Mouse (Mus musculus) liver, embryonic 15.5 days (tissue): ENCODE measurements around the gene Gm13290. TPM values are rescaled to one million over a fixed set of nuclear protein-coding genes. Genes with fewer than 3 reads are reported as not detected.
"Not testable (repeated sequence)": the region's sequence is repeated elsewhere in the genome, so short reads cannot be mapped to it uniquely, and the experiment has no call there.

Experiments
- ATAC-seq: fragments of 200-750 bp; cut with Nextera tagmentation; 2 replicates; pipeline ENCODE4 v1.8.0; 2017; ENCODE audit warnings: moderate number of reproducible peaks, mild to moderate bottlenecking, moderate library complexity; ENCODE audit not compliant: insufficient read depth
- H3K27ac ChIP-seq: fragments of 300-500 bp; sonication (generic); replicated peaks from 2 replicates; pipeline ENCODE4 v1.5.1; 2015; ENCODE audit warnings: mild to moderate bottlenecking, inconsistent platforms
- H3K27me3 ChIP-seq: fragments of 300-500 bp; sonication (generic); 2 replicates; pipeline ENCODE4 v1.6.1; 2015; ENCODE audit warnings: mild to moderate bottlenecking, inconsistent platforms
- H3K36me3 ChIP-seq: fragments of 300-500 bp; sonication (generic); replicated peaks from 2 replicates; pipeline ENCODE4 v1.6.1; 2015; ENCODE audit warnings: moderate library complexity, mild to moderate bottlenecking, inconsistent platforms
- H3K4me1 ChIP-seq: fragments of 300-500 bp; sonication (generic); replicated peaks from 2 replicates; pipeline ENCODE4 v1.6.1; 2015; ENCODE audit warnings: inconsistent platforms
- H3K4me2 ChIP-seq: fragments of 300-500 bp; sonication (generic); 2 replicates; pipeline ENCODE4 v1.6.1; 2015; ENCODE audit warnings: moderate library complexity, mild to moderate bottlenecking, inconsistent platforms
- H3K4me3 ChIP-seq: fragments of 300-500 bp; sonication (generic); replicated peaks from 2 replicates; pipeline ENCODE4 v1.5.1; 2015; ENCODE audit warnings: mild to moderate bottlenecking, inconsistent platforms
- H3K9ac ChIP-seq: fragments of 300-500 bp; sonication (generic); 2 replicates; pipeline ENCODE4 v1.6.1; 2015; ENCODE audit warnings: moderate library complexity, mild to moderate bottlenecking, inconsistent platforms
- H3K9me3 ChIP-seq: fragments of 300-500 bp; sonication (generic); replicated peaks from 2 replicates; pipeline ENCODE4 v1.6.1; 2016; ENCODE audit warnings: inconsistent platforms
- WGBS: fragments of 180-500 bp; shearing (Covaris S2); methylation state at CpG from one replicate; pipeline ENCODE4 v1.1.7; 2015; ENCODE audit warnings: mixed read lengths; ENCODE audit not compliant: insufficient replicate concordance; 5-methylcytosine and 5-hydroxymethylcytosine counted together
- polyA plus RNA-seq: library from polyadenylated mRNA; unstranded; fragments of >200 nt; fragmentation: Nextera tagmentation; extraction: Ambion mirVana; gene quantifications from 2 replicates; pipeline ENCODE4 v1.2.1, GENCODE M21; 2015

Gm13290 gene
- polyA plus RNA-seq = not detected in 2 replicates

GRCm38 (mm10) chr4:88773534-88773933 is at the start of gene Gm13290:
Gene Gm13290 (plus strand): TSS chr4:88773834.
- not testable (repeated sequence) for H3K27ac ChIP-seq, H3K4me2 ChIP-seq, H3K27me3 ChIP-seq, H3K4me1 ChIP-seq, H3K9ac ChIP-seq, ATAC-seq, H3K9me3 ChIP-seq, H3K4me3 ChIP-seq, H3K36me3 ChIP-seq
- no CpG with 5 or more reads among the region's 32 CpGs for WGBS

GRCm38 (mm10) chr4:88726727-88727126 is 46.9 kb upstream of the Gm13290 start:
- WGBS = 16% methylated on average over 6 of the region's 6 CpGs
- no peak for ATAC-seq
- Histone ChIP-seq H3K4me2 (no peak overlapping the region; the same call in 1 of the 2 replicates), H3K4me3 (no peak overlapping the region), H3K9ac (no peak overlapping the region), H3K4me1 (peaks cover 5% of the 10 kb centered on the region; the same call in 1 of the 2 replicates), H3K9me3 (no peaks in the 10 kb centered on the region), H3K27me3 (0 out of 2 replicates have a peak, but pooled peaks cover 2% of the 10 kb centered on the region), H3K27ac (no peak overlapping the region), H3K36me3 (no peaks in the 10 kb centered on the region)

- WGBS = 0% methylated on average over 1 of the region's 1 CpGs
- no peak overlapping the region for H3K9ac ChIP-seq
- H3K36me3 ChIP-seq = no peaks in the 10 kb centered on the region
- H3K9me3 ChIP-seq = no peaks in the 10 kb centered on the region
- no peak for ATAC-seq
- H3K4me2 ChIP-seq = no peak overlapping the region
- no peak overlapping the region for H3K27ac ChIP-seq
- no peak overlapping the region for H3K4me3 ChIP-seq
- H3K27me3 ChIP-seq = 0 out of 2 replicates have a peak, but pooled peaks cover 2% of the 10 kb centered on the region
- peaks cover 5% of the 10 kb centered on the region; the same call in 1 of the 2 replicates for H3K4me1 ChIP-seq
Observed at GRCm38 (mm10) chr4:88727324-88727723, 46.3 kb upstream of the Gm13290 start.

GRCm38 (mm10) chr4:88738480-88738879 is 35.2 kb upstream of the Gm13290 start:
- Histone ChIP-seq H3K27ac (no peak overlapping the region), H3K9ac (no peak overlapping the region), H3K4me2 (no peak overlapping the region), H3K4me1 (no peaks in the 10 kb centered on the region), H3K4me3 (no peak overlapping the region), H3K9me3 (no peaks in the 10 kb centered on the region), H3K36me3 (no peaks in the 10 kb centered on the region), H3K27me3 (peaks cover 3% of the 10 kb centered on the region; the same call in 1 of the 2 replicates)
- ATAC-seq = no peak
- WGBS = 0% methylated on average over 2 of the region's 2 CpGs

- no peak for ATAC-seq
- Histone ChIP-seq H3K27me3 (peaks cover 3% of the 10 kb centered on the region; the same call in 1 of the 2 replicates), H3K4me2 (no peak overlapping the region), H3K4me3 (no peak overlapping the region), H3K27ac (no peak overlapping the region), H3K9ac (no peak overlapping the region), H3K36me3 (no peaks in the 10 kb centered on the region), H3K4me1 (no peaks in the 10 kb centered on the region), H3K9me3 (no peaks in the 10 kb centered on the region)
- 63% methylated on average over 6 of the region's 6 CpGs for WGBS
Observed at GRCm38 (mm10) chr4:88739036-88739435, 34.6 kb upstream of the Gm13290 start.

GRCm38 (mm10) chr4:88741426-88741825 is 32.2 kb upstream of the Gm13290 start:
- Histone ChIP-seq H3K4me3 (no peak overlapping the region), H3K27me3 (peaks cover 3% of the 10 kb centered on the region; the same call in 1 of the 2 replicates), H3K36me3 (no peaks in the 10 kb centered on the region), H3K4me2 (no peak overlapping the region), H3K27ac (no peak overlapping the region), H3K9ac (no peak overlapping the region), H3K4me1 (no peaks in the 10 kb centered on the region), H3K9me3 (no peaks in the 10 kb centered on the region)
- 39% methylated on average over 4 of the region's 4 CpGs for WGBS
- ATAC-seq = no peak

- WGBS = 45% methylated on average over 7 of the region's 7 CpGs
Observed at GRCm38 (mm10) chr4:88742771-88743371, 30.8 kb upstream of the Gm13290 start.

GRCm38 (mm10) chr4:88744207-88744606 is 29.4 kb upstream of the Gm13290 start:
- Histone ChIP-seq H3K4me3 (no peak overlapping the region), H3K27me3 (peaks cover 3% of the 10 kb centered on the region; the same call in 1 of the 2 replicates), H3K4me1 (no peaks in the 10 kb centered on the region), H3K9ac (no peak overlapping the region), H3K36me3 (no peaks in the 10 kb centered on the region), H3K27ac (no peak overlapping the region), H3K4me2 (no peak overlapping the region), H3K9me3 (no peaks in the 10 kb centered on the region)
- ATAC-seq = no peak
- 37% methylated on average over 3 of the region's 3 CpGs for WGBS

More at GRCm38 (mm10) chr4:88742771-88743371, 30.8 kb upstream of the Gm13290 start:
- Histone ChIP-seq H3K4me1 (no peaks in the 10 kb centered on the region), H3K9me3 (no peaks in the 10 kb centered on the region), H3K36me3 (no peaks in the 10 kb centered on the region), H3K27ac (no peak overlapping the region), H3K4me3 (no peak overlapping the region), H3K27me3 (peaks cover 3% of the 10 kb centered on the region; the same call in 1 of the 2 replicates), H3K4me2 (no peak overlapping the region), H3K9ac (no peak overlapping the region)
- no peak for ATAC-seq

- 52% methylated on average over 6 of the region's 6 CpGs for WGBS
- Histone ChIP-seq H3K27me3 (no peaks in the 10 kb centered on the region), H3K4me1 (no peaks in the 10 kb centered on the region), H3K27ac (no peak overlapping the region), H3K4me3 (no peak overlapping the region), H3K36me3 (no peaks in the 10 kb centered on the region), H3K9me3 (no peaks in the 10 kb centered on the region), H3K4me2 (no peak overlapping the region), H3K9ac (no peak overlapping the region)
- ATAC-seq = no peak
Observed at GRCm38 (mm10) chr4:88749926-88750325, 23.7 kb upstream of the Gm13290 start.

- not testable (repeated sequence) for H3K4me1 ChIP-seq, H3K4me2 ChIP-seq, H3K9me3 ChIP-seq, H3K27ac ChIP-seq, H3K4me3 ChIP-seq, ATAC-seq, H3K27me3 ChIP-seq, H3K9ac ChIP-seq, H3K36me3 ChIP-seq
- 75% methylated on average over 15 of the region's 15 CpGs for WGBS
Observed at GRCm38 (mm10) chr4:88754818-88755340, 18.8 kb upstream of the Gm13290 start, which contains the start of gene Gm13271. Gene Gm13271 (plus strand): TSS chr4:88754868.

- not testable (repeated sequence) for H3K4me1 ChIP-seq, H3K27me3 ChIP-seq, H3K36me3 ChIP-seq, ATAC-seq, H3K9me3 ChIP-seq
- H3K4me2 ChIP-seq = peak overlapping the region; percentile 85
- H3K9ac ChIP-seq = peak overlapping the region; percentile 57
- 9% methylated on average over 29 of the region's 31 CpGs for WGBS
- H3K27ac ChIP-seq = peak overlapping the region; percentile 86
- peak overlapping the region; percentile 66 for H3K4me3 ChIP-seq
Observed at GRCm38 (mm10) chr4:88756581-88757513, 16.8 kb upstream of the Gm13290 start.
